Mouse (Mus musculus) MEL (cell line): Measurements from ENCODE around the gene Tfrc.

Experiments
- CTCF ChIP-seq, 3 experiments: IDR thresholded peaks in 2 of 3; conservative IDR thresholded peaks in 1 of 3; 2 replicates each; pipeline ENCODE4 v1.5.1; 2011 to 2012; ENCODE audit warnings: low read length in 3 of 3, low read depth in 2 of 3, mild to moderate bottlenecking in 2 of 3, improper control_type of control experiment in 1 of 3, inconsistent platforms in 1 of 3, mixed read lengths in 1 of 3, moderate library complexity in 1 of 3; ENCODE audit not compliant: control insufficient read depth in 1 of 3, insufficient read depth in 1 of 3, poor library complexity in 1 of 3, severe bottlenecking in 1 of 3
- USF1 ChIP-seq: IDR thresholded peaks from 2 replicates; pipeline ENCODE4 v1.6.1; 2014; ENCODE audit warnings: low read depth, mild to moderate bottlenecking, inconsistent platforms, low read length, improper control_type of control experiment, moderate library complexity

DNA sequence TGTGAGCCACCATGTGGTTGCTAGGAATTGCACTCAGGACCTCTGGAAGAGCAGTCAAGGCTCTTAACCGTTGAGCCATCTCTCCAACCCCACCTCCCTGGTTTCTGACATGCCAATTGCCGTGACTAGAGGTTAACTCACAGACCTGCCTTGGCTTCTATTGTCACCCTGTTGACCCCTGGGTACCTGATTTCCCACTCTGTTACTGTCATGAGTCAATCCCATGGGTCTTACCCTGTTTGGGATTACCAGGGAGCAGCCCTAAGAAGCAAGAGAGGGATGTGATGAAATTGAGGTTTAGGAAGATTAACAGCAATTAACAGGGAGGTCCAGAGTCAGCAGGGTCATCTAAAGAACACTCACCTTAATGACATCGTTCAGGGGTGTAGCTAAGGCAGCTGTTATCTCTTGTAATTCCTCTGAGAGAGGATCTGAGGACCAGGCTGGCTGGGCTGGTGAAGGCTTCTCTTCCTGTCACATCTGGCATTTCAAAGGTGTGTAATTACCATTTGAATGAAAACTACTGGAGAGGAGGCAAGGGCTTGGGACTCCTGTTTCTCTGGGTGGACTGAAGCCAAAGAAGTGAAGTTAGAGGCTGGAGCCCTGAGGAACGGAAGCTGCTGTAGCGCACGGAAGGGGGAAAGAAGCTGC lies 28.3 kb downstream of the Tfrc start:
- TF ChIP-seq CTCF (IDR thresholded peaks at IDR 0.05 in 2 of 3, conservative IDR thresholded peaks at IDR 0.05 in 1 of 3; ENCODE audit: control insufficient read depth in 1 of 3, insufficient read depth in 1 of 3, low read depth in 2 of 3, low read length in 3 of 3, poor library complexity in 1 of 3, severe bottlenecking in 1 of 3) = no peak
- no peak for TF ChIP-seq USF1
